ENCODE assay signal across 27 mouse cellular contexts in genomic region chr8:13540122-13540521, GRCm38 (mm10). TPM values are rescaled to one million over a fixed set of nuclear protein-coding genes. Genes with fewer than 3 reads are reported as not detected.
"Had no signal": no experiment of that assay in that cellular context is flagged by ENCODE, and none has a peak within 500 bp of the region (broad histone marks: within the 10 kb centered on the region; RNA-seq: fewer than 3 reads in every experiment).

No protein-coding gene starts in this region.

- H3K36me3 ChIP-seq: limb, embryonic 15.5 days; liver, embryonic 12.5 days; midbrain, embryonic 10.5 days; midbrain, embryonic 12.5 days; neural tube, embryonic 13.5 days; neural tube, embryonic 15.5 days had no signal

- H3K27me3 ChIP-seq: limb, embryonic 15.5 days; liver, embryonic 12.5 days; midbrain, embryonic 12.5 days; neural tube, embryonic 13.5 days; neural tube, embryonic 15.5 days had no signal

- H3K4me1 ChIP-seq: liver, embryonic 12.5 days; midbrain, embryonic 10.5 days; midbrain, embryonic 12.5 days; neural tube, embryonic 13.5 days; neural tube, embryonic 15.5 days had no signal

- H3K9ac ChIP-seq: limb, embryonic 15.5 days; liver, embryonic 12.5 days; liver, embryonic 14.5 days; midbrain, embryonic 12.5 days; neural tube, embryonic 13.5 days; neural tube, embryonic 15.5 days had no signal

- H3K9me3 ChIP-seq: limb, embryonic 15.5 days; liver, embryonic 12.5 days; neural tube, embryonic 15.5 days had no signal

- H3K4me2 ChIP-seq: limb, embryonic 15.5 days; liver, embryonic 12.5 days; midbrain, embryonic 12.5 days; neural tube, embryonic 13.5 days; neural tube, embryonic 15.5 days had no signal

- H3K27ac ChIP-seq: limb, embryonic 15.5 days; liver, embryonic 12.5 days; liver, embryonic 14.5 days; midbrain, embryonic 10.5 days; midbrain, embryonic 12.5 days; neural tube, embryonic 13.5 days; neural tube, embryonic 15.5 days had no signal

- H3K4me3 ChIP-seq: limb, embryonic 15.5 days; liver, embryonic 12.5 days; midbrain, embryonic 10.5 days; midbrain, embryonic 12.5 days; myocyte; neural tube, embryonic 13.5 days; neural tube, embryonic 15.5 days had no signal

- DNase-seq: midbrain, embryonic 14.5 days; retina, postnatal 1 day; right cerebral cortex, adult 18-20 months; right cerebral cortex, postnatal 25 days; right cerebral cortex, postnatal 4 days; spleen, adult 18-20 months; thymus, adult 18-20 months; thymus, postnatal 14 days; thymus, postnatal 36 days had no signal

- ATAC-seq: liver, embryonic 12.5 days; midbrain, embryonic 16.5 days had no signal

RNA-seq across cellular contexts. Expression of gene 1700029H14Rik, which starts 22.1 kb away (rescaled TPM):
- total RNA-seq: liver, adult 2 months; megakaryocyte, adult 5-6 weeks; megakaryocyte-erythroid progenitor cell, adult 5-6 weeks had no signal
- polyA plus RNA-seq: limb, embryonic 15.5 days; liver, adult 2 months; liver, embryonic 12.5 days; liver, embryonic 16.5 days; midbrain, embryonic 10.5 days; midbrain, embryonic 12.5 days; midbrain, embryonic 14.5 days; midbrain, embryonic 16.5 days; myocyte; neural tube, embryonic 11.5 days; neural tube, embryonic 13.5 days; neural tube, embryonic 15.5 days; small intestine, adult 2 months; stomach, embryonic 14.5 days; stomach, embryonic 16.5 days; thymus, postnatal 0 days had no signal

RNA-seq across cellular contexts. Expression of gene Gas6, which starts 45.8 kb away (rescaled TPM):
- total RNA-seq: megakaryocyte-erythroid progenitor cell, adult 5-6 weeks had no signal
